Mouse (Mus musculus) kidney, postnatal 4 days (tissue): ENCODE data around the gene Eps8.

Source experiments
- DNase-seq, 2 experiments: peaks; one replicate each; pipeline ENCODE4 v3.0.0; 2021; ENCODE audit warnings: mixed read lengths in 2 of 2

The Eps8 gene

GRCm38 (mm10) chr6:137654776-137655175, at the start of gene Eps8:
Eps8 (minus strand) TSS chr6:137654876.
- no peak for DNase-seq

- no peak for DNase-seq
Measured at GRCm38 (mm10) chr6:137703431-137703830, 48.8 kb upstream of the Eps8 start.

GRCm38 (mm10) chr6:137702918-137703317, 48.2 kb upstream of the Eps8 start:
- DNase-seq: no peak

GRCm38 (mm10) chr6:137702186-137702585, 47.5 kb upstream of the Eps8 start:
- DNase-seq: no peak

- no peak for DNase-seq
Measured at GRCm38 (mm10) chr6:137699434-137699833, 44.8 kb upstream of the Eps8 start.

GRCm38 (mm10) chr6:137696445-137697204, 41.9 kb upstream of the Eps8 start:
- DNase-seq: no peak

- DNase-seq: no peak
Measured at GRCm38 (mm10) chr6:137695046-137695445, 40.4 kb upstream of the Eps8 start.

- no peak for DNase-seq
Measured at GRCm38 (mm10) chr6:137694310-137694709, 39.6 kb upstream of the Eps8 start.

GRCm38 (mm10) chr6:137690550-137691119, 36.0 kb upstream of the Eps8 start:
- no peak for DNase-seq

GRCm38 (mm10) chr6:137688506-137689105, 33.9 kb upstream of the Eps8 start:
- DNase-seq: no peak

GRCm38 (mm10) chr6:137688079-137688478, 33.4 kb upstream of the Eps8 start:
- DNase-seq: no peak

- no peak for DNase-seq
Measured at GRCm38 (mm10) chr6:137687667-137688066, 33.0 kb upstream of the Eps8 start.

- DNase-seq: no peak
Measured at GRCm38 (mm10) chr6:137682629-137683028, 28.0 kb upstream of the Eps8 start.

GRCm38 (mm10) chr6:137681000-137681399, 26.3 kb upstream of the Eps8 start:
- no peak for DNase-seq

GRCm38 (mm10) chr6:137676581-137676980, 21.9 kb upstream of the Eps8 start:
- no peak for DNase-seq

GRCm38 (mm10) chr6:137675556-137675955, 20.9 kb upstream of the Eps8 start:
- DNase-seq: no peak

- peak in 1 of 2 experiments; percentile 13 for DNase-seq
Measured at GRCm38 (mm10) chr6:137673301-137673700, 18.6 kb upstream of the Eps8 start.

- DNase-seq: no peak
Measured at GRCm38 (mm10) chr6:137671561-137671960, 16.9 kb upstream of the Eps8 start.

GRCm38 (mm10) chr6:137670820-137671219, 16.1 kb upstream of the Eps8 start:
- DNase-seq: no peak

GRCm38 (mm10) chr6:137669876-137670275, 15.2 kb upstream of the Eps8 start:
- no peak for DNase-seq

GRCm38 (mm10) chr6:137669433-137669832, 14.8 kb upstream of the Eps8 start:
- no peak for DNase-seq

GRCm38 (mm10) chr6:137668331-137668730, 13.7 kb upstream of the Eps8 start:
- DNase-seq: no peak

- DNase-seq: no peak
Measured at GRCm38 (mm10) chr6:137667665-137668064, 13.0 kb upstream of the Eps8 start.

GRCm38 (mm10) chr6:137664936-137665335, 10.3 kb upstream of the Eps8 start:
- DNase-seq: no peak
